Mouse (Mus musculus) small intestine, adult 2 months (tissue): ENCODE results near the gene Oit1.

ENCODE experiments used
- CTCF ChIP-seq: fragments of 200-500 bp; IDR thresholded peaks from 2 replicates; pipeline ENCODE4 v1.5.1; 2012; ENCODE audit warnings: low read depth, mild to moderate bottlenecking, control low read depth, inconsistent platforms, low read length, moderate library complexity, mixed read lengths; ENCODE audit not compliant: insufficient replicate concordance, insufficient read length; ENCODE audit errors: extremely low read depth
- POLR2A ChIP-seq: fragments of 200-500 bp; IDR thresholded peaks from 2 replicates; pipeline ENCODE4 v1.6.1; 2012; ENCODE audit warnings: low read depth, mild to moderate bottlenecking, control low read depth, inconsistent platforms, low read length, moderate library complexity

DNA sequence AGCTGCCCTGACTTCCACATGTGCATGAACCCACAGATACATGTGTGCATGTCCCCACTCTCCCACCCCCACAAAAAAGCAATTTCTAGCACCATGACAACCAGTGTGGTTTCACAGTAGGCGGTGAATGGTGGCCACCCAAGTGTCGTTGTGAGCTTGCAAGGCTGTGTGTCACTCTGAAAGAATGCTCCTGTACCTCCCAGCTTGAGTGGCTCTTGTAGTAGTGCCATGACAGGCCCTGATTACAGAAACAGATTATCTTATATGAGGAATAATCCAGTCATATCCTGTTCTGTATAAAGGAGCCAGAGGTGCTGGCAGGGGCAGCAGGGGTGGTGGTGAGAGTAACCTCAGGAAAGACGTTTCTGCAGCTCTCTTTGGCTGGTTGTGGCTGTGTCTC is 40.1 kb upstream of the Oit1 start:
- no peak for TF ChIP-seq CTCF
- no peak for TF ChIP-seq POLR2A
